Mouse (Mus musculus): ENCODE data around the gene Tap2.

GRCm38 (mm10) chr17:34186885-34187260, 16.5 kb upstream of the Tap2 start:
- TF ChIP-seq CTCF (IDR thresholded peaks at IDR 0.05; ENCODE audit: borderline replicate concordance, insufficient read depth, low read depth, low read length) (no peak), POLR2A (IDR thresholded peaks at IDR 0.05; ENCODE audit: borderline replicate concordance, insufficient read depth, low read length) (no peak)
